Mouse (Mus musculus) embryonic fibroblast, embryonic 13.5 days (primary cell): ENCODE data around the gene Hs6st3.

Experiments
- CTCF ChIP-seq: IDR thresholded peaks from 2 replicates; pipeline ENCODE4 v1.5.1; 2011; ENCODE audit warnings: mild to moderate bottlenecking, control low read depth, low read length, moderate library complexity, borderline replicate concordance; ENCODE audit not compliant: insufficient read depth
- POLR2A ChIP-seq: IDR thresholded peaks from 2 replicates; pipeline ENCODE4 v1.6.1; 2011; ENCODE audit warnings: low read depth, mild to moderate bottlenecking, control low read depth, low read length, moderate library complexity

DNA sequence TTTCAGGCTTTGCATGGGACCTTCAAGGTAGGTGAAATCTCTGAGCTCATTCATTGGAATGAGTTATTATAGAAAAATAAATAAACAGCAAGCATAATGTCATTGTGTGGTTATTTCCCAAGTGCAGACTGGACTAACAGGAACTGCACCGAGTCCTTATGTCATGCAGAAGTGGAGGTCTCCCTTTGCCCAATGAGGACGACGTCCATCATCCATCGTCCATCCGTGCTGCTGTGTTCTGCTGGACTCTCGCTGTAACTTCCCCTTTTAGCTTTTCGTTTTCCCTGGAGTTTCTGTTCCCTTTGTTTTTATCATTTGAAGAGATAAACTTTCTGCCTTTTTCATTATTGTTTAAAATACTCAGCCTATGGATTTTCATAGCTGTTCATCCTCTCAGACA is 711.2 kb downstream of the Hs6st3 start:
- no peak for TF ChIP-seq CTCF
- TF ChIP-seq POLR2A: no peak
